Mouse (Mus musculus) megakaryocyte, embryonic 14.5 days (primary cell): ENCODE measurements around the gene Nfu1.

Experiments
- FLI1 ChIP-seq: IDR thresholded peaks from 2 replicates; pipeline ENCODE4 v1.6.1; 2012; ENCODE audit warnings: low read length, inconsistent platforms, mixed read lengths
- GATA1 ChIP-seq: IDR thresholded peaks from 3 replicates; pipeline ENCODE4 v1.6.1; 2012; ENCODE audit warnings: mixed read lengths, low read length, inconsistent platforms, borderline replicate concordance

- no peak for TF ChIP-seq FLI1
- no peak for TF ChIP-seq GATA1
Measured at GRCm38 (mm10) chr6:86997360-86997759, 11.7 kb upstream of the Nfu1 start.
